Mouse (Mus musculus) ES-E14 (cell line): Measurements from ENCODE around the gene Gatb. TPM values are rescaled to one million over a fixed set of nuclear protein-coding genes. Genes with fewer than 3 reads are reported as not detected.

Experiments
- DNase-seq: peaks from one replicate; pipeline ENCODE4 v3.0.0-alpha.2; 2013; ENCODE audit warnings: low read depth, low spot score
- H3K27ac ChIP-seq: 2 replicates; pipeline ENCODE4 v1.5.1; 2012; ENCODE audit warnings: low read depth, mild to moderate bottlenecking, low read length, moderate library complexity, mixed read lengths; ENCODE audit not compliant: poor library complexity, insufficient read depth, severe bottlenecking
- H3K36me3 ChIP-seq: 2 replicates; pipeline ENCODE4 v1.6.1; 2012; ENCODE audit warnings: mild to moderate bottlenecking, low read length, moderate library complexity, mixed read lengths; ENCODE audit not compliant: control insufficient read depth, poor library complexity, insufficient read depth, severe bottlenecking
- H3K4me1 ChIP-seq, 2 experiments: fragments of 150-350 bp in 1 of 2; sonication (generic) in 1 of 2; 2 replicates each; pipeline ENCODE4 v1.6.1; 2012; ENCODE audit warnings: low read length in 2 of 2, mild to moderate bottlenecking in 1 of 2, mixed read lengths in 1 of 2; ENCODE audit not compliant: control insufficient read depth in 2 of 2, insufficient read depth in 2 of 2, poor library complexity in 1 of 2
- H3K4me3 ChIP-seq, 2 experiments: fragments of 150-350 bp in 1 of 2; sonication (generic) in 1 of 2; 2 replicates each; pipeline ENCODE4 v1.5.1; 2012; ENCODE audit warnings: low read length in 2 of 2, low read depth in 1 of 2, mild to moderate bottlenecking in 1 of 2, mixed read lengths in 1 of 2; ENCODE audit not compliant: insufficient read depth in 1 of 2, poor library complexity in 1 of 2, severe bottlenecking in 1 of 2
- H3K9ac ChIP-seq: 2 replicates; pipeline ENCODE4 v1.6.1; 2012; ENCODE audit warnings: low read depth, mild to moderate bottlenecking, low read length, mixed read lengths; ENCODE audit not compliant: poor library complexity, insufficient read depth, severe bottlenecking
- H3K9me3 ChIP-seq: fragments of 150-350 bp; sonication (generic); 2 replicates; pipeline ENCODE4 v1.6.1; 2012; ENCODE audit warnings: low read depth, mild to moderate bottlenecking, low read length; ENCODE audit not compliant: control insufficient read depth, insufficient read depth
- CHD2 ChIP-seq: IDR thresholded peaks from 2 replicates; pipeline ENCODE4 v1.6.1; 2014; ENCODE audit warnings: mild to moderate bottlenecking, low read depth, low read length, inconsistent platforms
- HCFC1 ChIP-seq: IDR thresholded peaks from 2 replicates; pipeline ENCODE4 v1.6.1; 2012; ENCODE audit warnings: low read length, inconsistent platforms, borderline replicate concordance; ENCODE audit not compliant: insufficient read depth
- MAFK ChIP-seq: IDR thresholded peaks from 2 replicates; pipeline ENCODE4 v1.6.1; 2014; ENCODE audit warnings: mild to moderate bottlenecking, low read depth, low read length, inconsistent platforms; ENCODE audit not compliant: insufficient read depth
- ZC3H11A ChIP-seq: IDR thresholded peaks from 2 replicates; pipeline ENCODE4 v1.6.1; 2012; ENCODE audit warnings: low read depth, mild to moderate bottlenecking, inconsistent platforms, low read length, borderline replicate concordance
- ZNF384 ChIP-seq: IDR thresholded peaks from 2 replicates; pipeline ENCODE4 v1.6.1; 2012; ENCODE audit warnings: low read depth, low read length, inconsistent platforms
- in situ Hi-C, 2 experiments: fragments of 600-800 bp; cut with MboI; formaldehyde crosslinking; loops; one replicate each; pipeline ENCODE4 v1.15.1; 2025; ENCODE audit warnings: low sequenced_read_pairs in 2 of 2, inconsistent platforms in 1 of 2; ENCODE audit not compliant: unreplicated experiment in 2 of 2
- total RNA-seq: library from RNA; depleted of rRNA; stranded (reverse); fragments of 300-350 nt; gene quantifications from 2 replicates; pipeline ENCODE4 v1.2.3, GENCODE M21; 2012; rRNA removed

The Gatb gene
- total RNA-seq, 1 experiment = 16.9 TPM

DNA sequence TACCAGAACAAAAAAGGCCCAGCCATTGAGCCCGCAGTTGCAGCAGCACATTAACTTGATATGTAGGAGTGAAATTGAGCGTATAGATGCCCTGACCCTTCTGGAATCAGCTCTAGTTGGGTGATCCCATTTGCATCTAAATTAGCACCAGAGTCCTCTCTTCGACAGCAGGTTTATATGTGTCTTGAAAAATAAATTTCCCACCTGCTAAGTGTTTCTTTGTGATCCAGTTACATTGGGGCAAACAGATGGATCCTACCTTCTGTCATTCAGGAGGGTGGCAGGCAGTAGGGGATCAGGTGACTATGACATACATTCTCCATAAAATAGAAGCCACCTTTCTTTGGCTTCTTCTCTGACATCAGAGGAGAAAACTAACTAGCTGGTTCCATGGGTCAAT lies 121.1 kb downstream of the Gatb start:
- in situ Hi-C loops = no loop called here
- TF ChIP-seq MAFK (no peak), ZNF384 (no peak), HCFC1 (no peak), ZC3H11A (no peak), CHD2 (no peak)
- H3K36me3 ChIP-seq = no peaks in the 10 kb centered on the region
- no peaks in the 10 kb centered on the region for H3K9me3 ChIP-seq
- H3K27ac ChIP-seq = no peak overlapping the region
- H3K4me1 ChIP-seq = no peaks in the 10 kb centered on the region
- no peak overlapping the region for H3K4me3 ChIP-seq
- no peak for DNase-seq
- no peak overlapping the region for H3K9ac ChIP-seq

DNA sequence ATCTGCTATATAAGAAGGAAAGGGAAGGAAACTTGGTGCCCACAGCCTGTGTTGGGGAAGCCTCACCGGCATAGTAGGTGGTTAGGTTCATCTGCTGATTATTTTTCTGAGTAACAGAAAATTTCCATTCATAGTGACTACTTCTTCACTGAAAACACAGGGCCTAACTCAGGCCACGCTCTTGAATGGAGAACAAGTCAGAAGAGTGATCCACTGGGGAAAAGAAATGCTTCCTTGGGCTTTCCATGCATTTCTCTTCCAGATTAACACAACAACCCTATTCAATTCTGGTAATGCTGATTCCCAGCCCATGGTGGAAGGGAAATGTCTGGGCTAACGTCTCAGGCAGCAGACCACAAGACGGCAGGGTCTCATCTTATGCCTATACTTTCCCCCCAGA lies 124.6 kb downstream of the Gatb start:
- TF ChIP-seq ZNF384 = no peak
- TF ChIP-seq CHD2 = no peak
- TF ChIP-seq MAFK = no peak
- no peak for TF ChIP-seq HCFC1
- TF ChIP-seq ZC3H11A = no peak
- Histone ChIP-seq H3K36me3 (no peaks in the 10 kb centered on the region), H3K4me3 (no peak overlapping the region), H3K9ac (no peak overlapping the region), H3K9me3 (no peaks in the 10 kb centered on the region), H3K27ac (no peak overlapping the region), H3K4me1 (no peaks in the 10 kb centered on the region)
- no peak for DNase-seq
- in situ Hi-C loops = no loop called here

DNA sequence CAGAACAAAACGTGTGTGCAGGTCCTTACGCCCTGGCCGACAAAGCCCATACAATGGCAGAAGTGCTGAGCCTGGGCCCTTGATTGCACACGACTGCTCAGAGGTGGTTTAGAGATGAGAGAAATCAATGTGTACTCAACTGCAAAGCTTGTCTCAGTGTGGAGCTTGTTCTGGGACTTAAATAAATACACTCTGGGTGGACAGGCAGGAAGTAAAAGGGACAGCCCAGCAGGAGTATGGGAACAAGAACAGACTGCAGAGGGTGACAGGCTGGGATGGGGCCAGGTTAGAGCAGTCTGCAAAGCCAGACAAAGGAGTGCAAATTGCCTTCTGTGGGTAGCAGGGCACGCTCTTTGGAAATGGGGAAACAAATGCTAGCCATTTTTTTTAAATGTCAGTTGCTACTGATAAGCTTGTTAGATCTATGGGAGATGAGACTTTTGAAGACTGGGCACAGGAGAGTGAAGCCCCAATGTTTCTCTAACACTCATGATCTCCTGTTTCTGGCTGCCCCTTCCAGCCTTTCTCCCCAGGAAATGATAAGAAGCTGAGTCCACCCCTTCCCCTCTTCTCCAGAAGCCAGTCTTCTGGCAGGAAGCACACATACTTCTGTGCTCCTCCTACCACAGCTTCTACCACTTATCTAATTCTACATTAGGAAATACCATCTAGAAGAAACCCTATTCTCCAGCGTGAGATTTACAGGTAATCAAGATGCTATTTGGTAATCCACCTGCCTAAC lies 129.4 kb downstream of the Gatb start:
- in situ Hi-C loops = loop anchor here (10.0 to 25.0 kb wide), 2 partner anchors 211 to 409 kb away; no protein-coding TSS in a partner anchor
- Histone ChIP-seq H3K36me3 (no peaks in the 10 kb centered on the region), H3K27ac (no peak overlapping the region)

More for the DNA sequence above, 129.4 kb downstream of the Gatb start:
- no peak overlapping the region for H3K4me3 ChIP-seq
- no peak for TF ChIP-seq HCFC1
- no peak for TF ChIP-seq ZNF384
- no peak for TF ChIP-seq ZC3H11A
- no peak for TF ChIP-seq MAFK
- TF ChIP-seq CHD2 = no peak
- no peak overlapping the region for H3K9ac ChIP-seq
- H3K9me3 ChIP-seq = no peaks in the 10 kb centered on the region
- DNase-seq = no peak
- no peaks in the 10 kb centered on the region for H3K4me1 ChIP-seq

Other genes with a start within 250 kb of the Gatb start
- gene Fam160a1, start 243.2 kb downstream of the Gatb start, total RNA-seq = 0.79 and 1.4 TPM in 2 replicates